Mouse (Mus musculus): ENCODE data around the gene Mrap2.

DNA sequence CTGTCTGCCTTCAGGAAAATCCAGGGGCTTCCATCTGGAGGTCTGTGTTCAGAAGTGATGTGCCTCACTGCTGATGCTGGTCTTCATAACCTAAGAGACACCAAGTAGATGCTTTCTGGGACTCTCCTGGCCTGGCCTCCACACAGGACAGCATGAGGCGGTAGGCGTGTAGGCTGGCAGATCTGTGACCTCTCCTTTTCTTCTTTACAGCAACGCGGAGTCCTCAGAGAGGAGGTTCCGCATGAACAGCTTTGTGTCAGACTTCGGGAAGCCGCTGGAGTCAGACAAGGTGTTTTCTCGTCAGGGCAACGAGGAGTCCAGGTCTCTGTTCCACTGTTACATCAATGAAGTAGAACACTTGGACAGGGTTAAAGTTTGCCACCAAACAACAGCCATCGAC is 38.1 kb downstream of the Mrap2 start:
- TF ChIP-seq CTCF (IDR thresholded peaks at IDR 0.05; ENCODE audit: low read depth, low read length) (no peak), POLR2A (IDR thresholded peaks at IDR 0.05; ENCODE audit: insufficient read depth, low read length) (no peak)

All from ES-Bruce4 (cell line).